Mouse (Mus musculus) limb, embryonic 14.5 days (tissue): ENCODE results near the gene Slc26a11. TPM values are rescaled to one million over a fixed set of nuclear protein-coding genes. Genes with fewer than 3 reads are reported as not detected.

Source experiments
- ATAC-seq: fragments of 200-750 bp; cut with Nextera tagmentation; 2 replicates; pipeline ENCODE4 v1.8.0; 2017; ENCODE audit warnings: low read depth, moderate number of reproducible peaks, moderate TSS enrichment; ENCODE audit not compliant: low FRiP score
- DNase-seq: peaks from one replicate; pipeline ENCODE4 v3.0.0-alpha.2; 2015; ENCODE audit warnings: low spot score
- H3K27ac ChIP-seq: fragments of 300-500 bp; sonication (generic); replicated peaks from 2 replicates; pipeline ENCODE4 v1.5.1; 2014; ENCODE audit warnings: low read depth, mild to moderate bottlenecking, low read length, moderate library complexity, mixed read lengths
- H3K27me3 ChIP-seq: fragments of 300-500 bp; sonication (generic); 2 replicates; pipeline ENCODE4 v1.6.1; 2014; ENCODE audit warnings: low read length, mixed read lengths; ENCODE audit not compliant: control insufficient read depth, insufficient read depth
- H3K36me3 ChIP-seq: fragments of 300-500 bp; sonication (generic); 2 replicates; pipeline ENCODE4 v1.6.1; 2014; ENCODE audit warnings: mild to moderate bottlenecking, low read length, moderate library complexity, mixed read lengths; ENCODE audit not compliant: control insufficient read depth, insufficient read depth
- H3K4me1 ChIP-seq: fragments of 300-500 bp; sonication (generic); 2 replicates; pipeline ENCODE4 v1.6.1; 2014; ENCODE audit warnings: antibody characterized with exemption, low read length, mixed read lengths; ENCODE audit not compliant: control insufficient read depth, insufficient read depth
- H3K4me2 ChIP-seq: fragments of 300-500 bp; sonication (generic); replicated peaks from 2 replicates; pipeline ENCODE4 v1.6.1; 2014; ENCODE audit warnings: low read depth, mild to moderate bottlenecking, low read length, moderate library complexity; ENCODE audit not compliant: severe bottlenecking
- H3K4me3 ChIP-seq: fragments of 300-500 bp; sonication (generic); replicated peaks from 2 replicates; pipeline ENCODE4 v1.5.1; 2014; ENCODE audit warnings: low read length
- H3K9ac ChIP-seq: fragments of 300-500 bp; sonication (generic); 2 replicates; pipeline ENCODE4 v1.6.1; 2014; ENCODE audit warnings: mild to moderate bottlenecking, low read depth, low read length, moderate library complexity; ENCODE audit not compliant: severe bottlenecking
- H3K9me3 ChIP-seq: fragments of 300-500 bp; sonication (generic); 2 replicates; pipeline ENCODE4 v1.6.1; 2016; ENCODE audit warnings: low read length; ENCODE audit not compliant: control insufficient read depth
- POLR2A ChIP-seq: fragments of 200-500 bp; IDR thresholded peaks from 2 replicates; pipeline ENCODE4 v1.8.0; 2012; ENCODE audit warnings: inconsistent platforms, mild to moderate bottlenecking, moderate library complexity, borderline replicate concordance; ENCODE audit not compliant: insufficient read depth, insufficient read length; ENCODE audit errors: extremely low read depth
- WGBS: fragments of 180-500 bp; shearing (Covaris S2); extraction: QIAGEN DNeasy Blood & Tissue Kit; methylation state at CpG from one replicate; pipeline ENCODE4 v1.1.7; 2014; 5-methylcytosine and 5-hydroxymethylcytosine counted together
- polyA plus RNA-seq, 2 experiments: library from polyadenylated mRNA; depleted of rRNA in 1 of 2; stranded (reverse) in 1 of 2; unstranded in 1 of 2; fragments of >200 nt; fragmentation: Nextera tagmentation in 1 of 2; extraction: Ambion mirVana in 1 of 2; gene quantifications; 2 replicates each; pipeline versions ENCODE4 v1.2.1 to v1.2.3; 2012 to 2014

Gene Slc26a11
- polyA plus RNA-seq, 2 experiments, result 10.7 to 28.5 TPM

DNA sequence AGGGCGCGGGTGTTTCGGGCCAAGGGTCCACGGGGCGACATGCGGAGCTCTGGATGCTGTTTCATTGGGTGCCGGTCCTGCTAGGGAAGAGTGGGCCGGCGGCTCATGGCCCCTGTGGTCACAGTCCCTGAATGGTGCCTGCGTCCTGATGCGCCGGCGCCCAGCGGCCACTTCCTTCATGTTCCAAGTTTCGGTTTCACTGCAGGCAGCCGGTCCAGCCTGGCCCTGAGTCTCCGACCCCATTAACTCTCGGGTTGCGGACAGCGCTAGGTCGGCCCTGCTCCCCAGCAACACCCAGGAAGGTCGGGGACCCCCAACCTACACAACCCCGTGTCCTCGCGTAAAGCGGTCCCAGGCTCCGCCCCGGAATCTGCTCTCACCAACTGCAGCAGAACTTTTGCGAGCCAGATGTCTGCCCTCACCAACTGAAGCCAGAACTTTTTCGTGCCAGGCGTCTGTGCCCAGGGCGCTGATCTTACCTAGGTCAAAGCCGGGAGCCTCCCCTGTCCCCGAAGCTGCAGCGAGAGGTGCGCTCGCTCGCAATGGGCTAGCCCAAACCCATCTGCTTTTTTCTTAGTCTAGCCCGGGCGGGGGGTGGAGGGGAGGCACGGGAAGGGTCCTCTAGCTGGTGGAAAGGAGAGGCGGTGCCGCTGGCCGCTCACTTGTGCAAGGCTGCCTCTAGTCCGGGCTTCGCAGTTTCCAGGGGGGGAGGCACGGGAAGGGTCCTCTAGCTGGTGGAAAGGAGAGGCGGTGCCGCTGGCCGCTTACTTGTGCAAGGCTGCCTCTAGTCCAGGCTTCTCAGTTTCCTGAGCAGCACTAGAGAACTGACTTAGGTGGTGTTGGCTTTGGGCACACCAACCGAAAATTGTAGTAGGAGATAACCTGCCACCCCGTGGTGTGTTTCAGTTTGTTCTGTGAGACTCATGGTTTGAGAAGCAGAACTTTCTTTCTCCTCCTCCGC is 35.2 kb downstream of the Slc26a11 start:
- peak; percentile 21; the same call in 1 of the 2 replicates for ATAC-seq
- H3K27me3 ChIP-seq, result peaks cover 14% of the 10 kb centered on the region; the same call in 1 of the 2 replicates

DNA sequence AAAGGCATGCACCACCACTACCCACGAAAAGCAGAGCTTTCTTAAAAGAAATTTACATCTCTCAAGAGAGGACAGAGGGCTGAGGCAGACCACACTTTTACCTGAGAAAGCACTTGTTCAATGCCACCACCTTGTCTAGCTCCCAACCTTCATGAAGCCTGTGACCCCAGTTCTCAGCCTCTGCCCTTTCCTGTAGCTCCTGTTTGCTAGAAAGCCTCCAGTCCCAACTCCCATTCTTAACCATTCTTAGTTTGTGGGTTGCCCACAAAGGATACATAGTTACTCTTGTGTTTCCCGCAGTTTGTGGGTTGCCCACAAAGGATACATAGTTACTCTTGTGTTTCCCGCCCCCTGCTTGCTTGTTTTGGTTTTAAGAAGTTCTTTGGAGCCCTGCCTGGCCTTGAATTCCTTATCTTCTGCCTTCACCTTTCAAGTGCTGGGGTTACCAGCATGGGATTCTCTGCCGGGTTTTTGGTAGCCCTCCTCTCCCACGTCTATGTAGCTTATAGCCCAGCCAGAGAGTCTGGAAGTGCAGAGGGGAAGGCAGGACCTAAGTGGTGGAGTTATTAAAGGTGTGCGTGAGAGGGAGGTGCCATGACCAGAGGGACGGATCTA is 36.1 kb downstream of the Slc26a11 start:
- 37% methylated on average over 7 of the region's 7 CpGs for WGBS
- Histone ChIP-seq H3K27ac (no peak overlapping the region), H3K27me3 (peaks cover 18% of the 10 kb centered on the region; the same call in 1 of the 2 replicates), H3K36me3 (no peaks in the 10 kb centered on the region), H3K4me2 (no peak overlapping the region), H3K9ac (no peak overlapping the region), H3K4me3 (peak overlapping the region; percentile 62; the same call in 1 of the 2 replicates), H3K4me1 (peaks cover 19% of the 10 kb centered on the region), H3K9me3 (no peaks in the 10 kb centered on the region)
- ATAC-seq (no peak), DNase-seq (no peak)
- no peak for TF ChIP-seq POLR2A

More for the DNA sequence above, 35.2 kb downstream of the Slc26a11 start:
- peak; percentile 41 for DNase-seq
- Histone ChIP-seq H3K4me3 (peak overlapping the region; percentile 62), H3K9ac (peak overlapping the region; percentile 69), H3K4me2 (peak overlapping the region; percentile 98), H3K4me1 (peaks cover 19% of the 10 kb centered on the region), H3K36me3 (no peaks in the 10 kb centered on the region), H3K27ac (peak overlapping the region; percentile 58), H3K9me3 (no peaks in the 10 kb centered on the region)
- WGBS, result 3% methylated on average over 52 of the region's 53 CpGs
- no peak for TF ChIP-seq POLR2A

DNA sequence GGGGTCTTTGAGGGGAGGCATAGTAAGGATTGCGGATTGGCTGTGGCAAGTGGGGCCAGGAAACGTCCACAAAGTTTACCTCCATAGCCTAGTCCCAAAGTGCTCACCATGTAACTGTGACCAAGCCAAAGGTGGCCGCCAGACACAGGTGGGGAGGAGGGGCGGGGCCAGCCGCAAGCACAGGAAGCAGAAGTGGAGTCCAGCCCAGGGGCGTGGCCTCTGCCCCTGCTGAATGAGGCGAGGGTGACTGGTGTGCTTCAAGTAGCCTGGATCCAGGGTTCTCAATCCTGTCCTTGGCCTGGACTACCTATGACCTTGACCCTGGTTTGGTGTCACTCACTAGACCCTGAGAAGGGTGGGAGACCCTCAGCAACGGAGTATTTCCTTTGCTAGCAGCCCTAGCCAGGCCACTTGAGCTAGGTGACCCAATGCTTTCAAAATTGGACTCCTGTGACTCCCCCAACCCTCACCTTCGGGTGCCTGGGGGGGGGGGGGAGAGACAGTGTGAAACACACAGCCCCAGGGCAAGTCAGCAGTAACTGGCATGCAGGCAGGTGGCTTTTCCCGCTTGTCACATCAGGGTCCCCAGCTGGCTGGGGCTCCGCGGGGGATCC is 36.8 kb downstream of the Slc26a11 start:
- 8% methylated on average over 11 of the region's 12 CpGs for WGBS
- H3K9ac ChIP-seq, result no peak overlapping the region
- peak overlapping the region; percentile 72 for H3K4me2 ChIP-seq
- DNase-seq (peak; percentile 18), ATAC-seq (no peak)
- peaks cover 18% of the 10 kb centered on the region; the same call in 1 of the 2 replicates for H3K27me3 ChIP-seq
- no peaks in the 10 kb centered on the region for H3K36me3 ChIP-seq
- no peak for TF ChIP-seq POLR2A
- no peak overlapping the region for H3K27ac ChIP-seq
- no peaks in the 10 kb centered on the region for H3K9me3 ChIP-seq
- peak overlapping the region; percentile 51; the same call in 1 of the 2 replicates for H3K4me3 ChIP-seq
- peaks cover 19% of the 10 kb centered on the region for H3K4me1 ChIP-seq

DNA sequence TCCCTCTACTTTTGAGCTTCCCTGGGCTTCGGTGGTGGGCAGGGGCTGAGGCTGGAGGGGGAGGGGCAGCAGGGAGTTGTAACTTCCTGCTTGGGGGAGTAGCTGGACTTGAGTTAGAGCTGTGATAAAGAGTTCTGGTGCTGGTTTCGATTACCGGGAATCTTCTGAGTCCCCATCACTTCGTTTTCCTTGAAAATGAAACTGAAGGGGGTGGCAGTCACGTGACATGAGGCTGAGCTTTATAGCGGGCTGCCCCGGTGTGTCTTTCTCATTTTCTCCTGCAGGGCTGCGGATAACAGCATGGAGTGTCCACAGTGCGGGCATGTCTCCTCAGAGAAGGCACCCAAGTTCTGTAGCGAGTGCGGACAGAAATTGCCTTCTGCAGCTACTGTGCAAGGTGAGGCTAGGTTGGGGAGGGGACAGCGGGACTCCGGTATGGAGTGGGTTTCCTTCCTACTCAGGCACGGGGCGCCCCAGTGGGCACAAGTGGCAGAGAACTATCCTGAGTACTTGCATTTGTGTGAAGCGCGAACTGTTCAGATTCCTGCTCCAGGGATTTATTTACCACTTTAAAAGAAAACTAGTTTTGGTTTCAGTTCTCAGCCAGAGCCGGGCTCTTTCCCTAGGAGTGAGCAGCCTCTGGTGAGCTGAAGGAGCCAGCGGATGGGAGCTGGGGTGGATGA is 37.6 kb downstream of the Slc26a11 start, which contains the start of gene Rnf213:
Rnf213 (plus strand) TSS at position 301 of the 683 bp plus-strand sequence.
- DNase-seq, result peak; percentile 44
- peak within 1 kb of the TSS; percentile 33 for H3K27ac ChIP-seq
- peak within 1 kb of the TSS; percentile 72 for H3K4me2 ChIP-seq
- H3K4me3 ChIP-seq, result peak within 1 kb of the TSS; percentile 51
- peak; percentile 77 for ATAC-seq
- H3K9ac ChIP-seq, result peak within 1 kb of the TSS; percentile 49
- peaks cover 19% of the 10 kb centered on the region for H3K4me1 ChIP-seq
- TF ChIP-seq POLR2A, result no peak
- under 1% methylated on average over 19 of the region's 19 CpGs for WGBS
- no peaks in the 10 kb centered on the region for H3K9me3 ChIP-seq
- peaks cover 18% of the 10 kb centered on the region; the same call in 1 of the 2 replicates for H3K27me3 ChIP-seq
- H3K36me3 ChIP-seq, result no peaks in the 10 kb centered on the region
